Mouse (Mus musculus): ENCODE results near the gene Bmp5.
A peak's percentile ranks its signal among the peaks of the same experiment; 100 is the strongest.
"Not testable (repeated sequence)": the region's sequence is repeated elsewhere in the genome, so short reads cannot be mapped to it uniquely, and the experiment has no call there.

Gene Bmp5

GRCm38 (mm10) chr9:75775129-75775845, at the start of gene Bmp5:
Gene Bmp5 (plus strand): TSS chr9:75775364.
- no peak for DNase-seq (ENCODE audit: low spot score in 2 of 2)

GRCm38 (mm10) chr9:75760075-75760474, 15.1 kb upstream of the Bmp5 start:
- DNase-seq (ENCODE audit: low spot score in 2 of 2) = no peak

- no peak for DNase-seq (ENCODE audit: low spot score in 2 of 2)
These were observed 13.6 kb upstream of the Bmp5 start for GRCm38 (mm10) chr9:75761567-75761966.

GRCm38 (mm10) chr9:75762487-75762886, 12.7 kb upstream of the Bmp5 start:
- DNase-seq (ENCODE audit: low spot score in 2 of 2) = peak in 1 of 2 experiments; percentile 16

GRCm38 (mm10) chr9:75764792-75765191, 10.4 kb upstream of the Bmp5 start:
- DNase-seq (ENCODE audit: low spot score in 2 of 2) = no peak

- DNase-seq (ENCODE audit: low spot score in 2 of 2) = no peak
These were observed 8.6 kb upstream of the Bmp5 start for GRCm38 (mm10) chr9:75766521-75766920.

GRCm38 (mm10) chr9:75769042-75769441, 6.1 kb upstream of the Bmp5 start:
- DNase-seq (ENCODE audit: low spot score in 2 of 2) = no peak

GRCm38 (mm10) chr9:75776153-75776552, 989 bp downstream of the Bmp5 start:
- no peak for DNase-seq (ENCODE audit: low spot score in 2 of 2)

- no peak for DNase-seq (ENCODE audit: low spot score in 2 of 2)
These were observed 3.7 kb downstream of the Bmp5 start for GRCm38 (mm10) chr9:75778762-75779346.

- no peak for DNase-seq (ENCODE audit: low spot score in 2 of 2)
These were observed 5.6 kb downstream of the Bmp5 start for GRCm38 (mm10) chr9:75780558-75781276.

- DNase-seq (ENCODE audit: low spot score in 2 of 2) = no peak
These were observed 6.4 kb downstream of the Bmp5 start for GRCm38 (mm10) chr9:75781600-75781999.

GRCm38 (mm10) chr9:75783573-75783972, 8.4 kb downstream of the Bmp5 start:
- no peak for DNase-seq (ENCODE audit: low spot score in 2 of 2)

- no peak for DNase-seq (ENCODE audit: low spot score in 2 of 2)
These were observed 10.8 kb downstream of the Bmp5 start for GRCm38 (mm10) chr9:75785959-75786358.

GRCm38 (mm10) chr9:75787121-75787520, 12.0 kb downstream of the Bmp5 start:
- DNase-seq (ENCODE audit: low spot score in 2 of 2) = no peak

- DNase-seq (ENCODE audit: low spot score in 2 of 2) = no peak
These were observed 14.8 kb downstream of the Bmp5 start for GRCm38 (mm10) chr9:75789879-75790428.

- no peak for DNase-seq (ENCODE audit: low spot score in 2 of 2)
These were observed 29.8 kb downstream of the Bmp5 start for GRCm38 (mm10) chr9:75804940-75805339.

- DNase-seq (ENCODE audit: low spot score in 2 of 2) = not testable (repeated sequence)
These were observed 33.0 kb downstream of the Bmp5 start for GRCm38 (mm10) chr9:75808179-75808578.

GRCm38 (mm10) chr9:75808659-75809058, 33.5 kb downstream of the Bmp5 start:
- DNase-seq (ENCODE audit: low spot score in 2 of 2) = no peak

- DNase-seq (ENCODE audit: low spot score in 2 of 2) = no peak
These were observed 40.0 kb downstream of the Bmp5 start for GRCm38 (mm10) chr9:75815161-75815560.

GRCm38 (mm10) chr9:75818400-75818799, 43.2 kb downstream of the Bmp5 start:
- no peak for DNase-seq (ENCODE audit: low spot score in 2 of 2)

GRCm38 (mm10) chr9:75832468-75832867, 57.3 kb downstream of the Bmp5 start:
- DNase-seq (ENCODE audit: low spot score in 2 of 2) = no peak

GRCm38 (mm10) chr9:75833189-75833732, 58.1 kb downstream of the Bmp5 start:
- no peak for DNase-seq (ENCODE audit: low spot score in 2 of 2)

Measured in urinary bladder, postnatal 36 days (tissue).